Mouse (Mus musculus): ENCODE results near the gene Ppie. TPM values are rescaled to one million over a fixed set of nuclear protein-coding genes. Genes with fewer than 3 reads are reported as not detected.

Ppie gene
- polyA plus RNA-seq, 1 experiment from 2014 or later, result 129 TPM

DNA sequence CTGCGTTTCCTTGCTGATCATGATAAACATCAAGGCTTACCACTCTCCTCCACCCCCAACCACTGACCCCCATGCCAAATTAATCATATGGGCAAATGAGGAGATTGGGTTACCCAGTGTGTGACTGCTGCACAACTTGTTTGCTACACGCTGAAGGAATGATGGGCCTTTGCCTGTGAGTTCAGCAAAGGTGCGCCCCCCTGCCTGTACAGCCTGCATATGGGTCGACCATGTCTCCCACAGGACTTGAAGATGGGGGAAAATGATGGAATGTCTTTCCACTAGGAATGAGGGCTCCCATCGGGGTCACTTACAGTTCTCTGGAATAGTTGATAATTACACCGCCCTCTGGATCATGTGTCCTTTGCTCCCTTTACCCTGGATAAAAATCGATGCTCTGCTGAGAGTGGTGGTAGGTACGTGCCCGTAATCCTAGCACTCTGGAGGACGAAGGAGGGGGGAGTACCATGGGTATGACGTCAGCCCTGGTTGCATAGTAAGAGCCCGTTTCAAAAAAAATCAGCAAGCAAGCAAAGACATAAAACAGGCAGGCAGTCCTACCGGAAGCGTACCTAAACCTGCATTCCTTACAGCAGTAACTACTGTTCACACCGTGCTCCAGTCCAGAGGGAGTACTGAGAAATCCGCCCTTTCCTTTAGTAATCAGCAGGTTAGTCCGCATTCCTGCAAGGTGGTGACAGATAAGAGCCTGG lies 46.5 kb downstream of the Ppie start:
- Histone ChIP-seq H3K4me2 (ENCODE audit: low read depth, low read length) (no peak overlapping the region), H3K27me3 (ENCODE audit: control insufficient read depth, insufficient read depth, low read length) (no peaks in the 10 kb centered on the region), H3K9me3 (replicated peaks; ENCODE audit: control insufficient read depth, low read length) (no peaks in the 10 kb centered on the region), H3K4me1 (ENCODE audit: control insufficient read depth, insufficient read depth, low read length) (no peaks in the 10 kb centered on the region), H3K9ac (replicated peaks; ENCODE audit: low read length) (no peak overlapping the region), H3K4me3 (ENCODE audit: low read depth, low read length) (no peak overlapping the region), H3K36me3 (replicated peaks; ENCODE audit: control insufficient read depth, insufficient read depth, low read depth, low read length) (no peaks in the 10 kb centered on the region), H3K27ac (replicated peaks; ENCODE audit: low read depth, low read length) (no peak overlapping the region)
- ATAC-seq (replicated peaks; ENCODE audit: insufficient number of reproducible peaks, low FRiP score, low TSS enrichment, low read depth) (peak; percentile 78), DNase-seq (ENCODE audit: low spot score) (peak; percentile 55)
- WGBS, result 49% methylated on average over 17 of the region's 17 CpGs

DNA sequence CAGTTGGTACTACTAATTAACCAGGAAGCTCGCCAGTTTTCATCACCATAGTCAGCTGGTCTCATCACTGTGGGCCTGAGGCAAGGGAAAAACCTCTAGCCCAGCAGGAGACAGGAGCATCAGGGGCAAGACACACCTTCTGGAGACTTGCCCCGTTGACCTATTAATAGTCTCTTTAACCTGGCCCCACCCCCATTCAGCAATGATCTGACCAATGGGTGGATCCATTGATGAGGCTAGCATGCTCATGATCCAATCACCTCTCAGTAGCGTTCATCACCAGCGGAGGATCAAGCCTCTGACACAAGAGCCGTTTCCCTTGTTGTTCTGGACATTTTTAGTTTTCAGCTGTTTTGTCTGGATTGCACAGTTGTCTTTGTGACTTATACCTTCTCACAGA lies 47.1 kb downstream of the Ppie start:
- 66% methylated on average over 5 of the region's 5 CpGs for WGBS
- no peaks in the 10 kb centered on the region for H3K27me3 ChIP-seq (ENCODE audit: control insufficient read depth, insufficient read depth, low read length)
- H3K27ac ChIP-seq (replicated peaks; ENCODE audit: low read depth, low read length), result no peak overlapping the region
- no peaks in the 10 kb centered on the region for H3K9me3 ChIP-seq (replicated peaks; ENCODE audit: control insufficient read depth, low read length)
- no peak overlapping the region for H3K4me2 ChIP-seq (ENCODE audit: low read depth, low read length)
- H3K4me1 ChIP-seq (ENCODE audit: control insufficient read depth, insufficient read depth, low read length), result no peaks in the 10 kb centered on the region
- H3K4me3 ChIP-seq (ENCODE audit: low read depth, low read length), result no peak overlapping the region
- H3K36me3 ChIP-seq (replicated peaks; ENCODE audit: control insufficient read depth, insufficient read depth, low read depth, low read length), result no peaks in the 10 kb centered on the region
- ATAC-seq (replicated peaks; ENCODE audit: insufficient number of reproducible peaks, low FRiP score, low TSS enrichment, low read depth), result no peak
- no peak overlapping the region for H3K9ac ChIP-seq (replicated peaks; ENCODE audit: low read length)
- no peak for DNase-seq (ENCODE audit: low spot score)

DNA sequence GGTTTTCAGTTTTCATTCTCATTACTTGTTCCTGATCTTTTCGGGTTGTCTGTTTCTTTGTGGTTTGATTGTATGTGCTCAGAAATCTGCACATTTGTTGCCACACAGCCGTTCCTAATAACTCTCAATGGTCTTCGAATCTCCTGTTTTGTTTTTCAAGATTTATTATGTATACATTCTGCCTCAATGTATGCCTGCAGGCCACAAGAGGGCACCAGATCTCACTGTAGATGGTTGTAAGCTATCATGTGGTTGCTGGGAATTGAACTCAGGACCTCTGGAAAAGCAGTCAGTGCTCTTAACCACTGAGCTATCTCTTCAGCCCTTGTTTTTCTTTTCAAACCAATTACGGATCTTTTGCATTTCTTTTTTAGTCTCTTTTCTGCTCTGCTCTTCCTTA lies 53.4 kb downstream of the Ppie start:
- Histone ChIP-seq H3K9ac (replicated peaks; ENCODE audit: low read length) (no peak overlapping the region), H3K27me3 (ENCODE audit: control insufficient read depth, insufficient read depth, low read length) (no peaks in the 10 kb centered on the region), H3K27ac (replicated peaks; ENCODE audit: low read depth, low read length) (no peak overlapping the region), H3K4me1 (ENCODE audit: control insufficient read depth, insufficient read depth, low read length) (no peaks in the 10 kb centered on the region), H3K36me3 (replicated peaks; ENCODE audit: control insufficient read depth, insufficient read depth, low read depth, low read length) (no peaks in the 10 kb centered on the region), H3K4me2 (ENCODE audit: low read depth, low read length) (no peak overlapping the region), H3K4me3 (ENCODE audit: low read depth, low read length) (no peak overlapping the region), H3K9me3 (replicated peaks; ENCODE audit: control insufficient read depth, low read length) (no peaks in the 10 kb centered on the region)
- DNase-seq (ENCODE audit: low spot score), result no peak
- WGBS, result 86% methylated on average over 4 of the region's 4 CpGs
- ATAC-seq (replicated peaks; ENCODE audit: insufficient number of reproducible peaks, low FRiP score, low TSS enrichment, low read depth), result no peak

DNA sequence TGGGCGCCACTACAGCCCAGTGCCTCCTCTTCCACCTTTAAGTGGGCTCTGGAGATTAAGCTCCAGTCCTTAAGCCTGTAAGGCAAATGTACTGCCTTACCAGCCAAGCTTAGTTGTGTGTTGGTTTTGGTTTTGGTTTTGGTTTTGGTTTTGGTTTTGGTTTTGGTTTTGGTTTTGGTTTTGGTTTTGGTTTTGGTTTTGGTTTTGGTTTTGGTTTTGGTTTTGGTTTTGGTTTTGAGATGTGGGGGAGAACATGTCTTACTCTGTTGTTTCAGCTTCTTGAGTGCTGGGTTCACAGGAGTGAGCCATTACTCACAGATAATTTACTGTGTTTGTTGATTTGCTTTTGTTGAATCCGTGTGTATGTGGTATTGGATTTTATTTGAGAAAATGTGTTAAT lies 54.5 kb downstream of the Ppie start:
- H3K36me3 ChIP-seq (replicated peaks; ENCODE audit: control insufficient read depth, insufficient read depth, low read depth, low read length), result no peaks in the 10 kb centered on the region

DNA sequence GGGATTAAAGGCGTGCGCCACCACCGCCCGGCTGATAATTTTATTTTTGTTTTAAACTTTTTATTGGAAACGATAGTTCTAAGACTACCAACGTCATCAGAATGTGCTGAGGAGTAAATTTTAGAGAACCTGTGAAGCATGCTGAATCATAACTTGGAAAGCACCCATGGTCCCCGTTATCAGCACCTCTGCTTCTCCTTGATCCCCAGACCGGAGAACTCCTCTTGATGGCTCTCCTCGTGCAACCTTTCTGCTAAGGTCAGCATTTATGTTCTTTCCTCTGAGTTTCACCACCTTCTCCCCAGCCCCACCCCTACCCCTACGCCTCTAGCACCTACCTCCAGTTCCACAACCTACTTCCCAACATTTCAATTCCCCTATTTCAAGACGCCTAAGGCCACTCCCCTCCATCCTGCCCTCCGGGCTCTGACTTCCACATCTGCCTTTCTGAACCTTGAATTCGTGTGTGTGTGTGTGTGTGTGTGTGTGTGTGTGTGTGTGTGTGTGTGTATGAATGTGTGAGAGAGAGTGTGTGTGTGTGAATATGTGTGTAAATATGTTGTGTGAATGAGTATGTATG lies 56.3 kb downstream of the Ppie start:
- Histone ChIP-seq H3K27me3 (ENCODE audit: control insufficient read depth, insufficient read depth, low read length) (no peaks in the 10 kb centered on the region), H3K4me1 (ENCODE audit: control insufficient read depth, insufficient read depth, low read length) (no peaks in the 10 kb centered on the region), H3K36me3 (replicated peaks; ENCODE audit: control insufficient read depth, insufficient read depth, low read depth, low read length) (no peaks in the 10 kb centered on the region), H3K9ac (replicated peaks; ENCODE audit: low read length) (no peak overlapping the region), H3K4me2 (ENCODE audit: low read depth, low read length) (no peak overlapping the region), H3K4me3 (ENCODE audit: low read depth, low read length) (no peak overlapping the region), H3K9me3 (replicated peaks; ENCODE audit: control insufficient read depth, low read length) (no peaks in the 10 kb centered on the region), H3K27ac (replicated peaks; ENCODE audit: low read depth, low read length) (no peak overlapping the region)
- ATAC-seq (replicated peaks; ENCODE audit: insufficient number of reproducible peaks, low FRiP score, low TSS enrichment, low read depth), result no peak
- WGBS, result 69% methylated on average over 13 of the region's 13 CpGs
- no peak for DNase-seq (ENCODE audit: low spot score)

More for the DNA sequence above, 54.5 kb downstream of the Ppie start:
- DNase-seq (ENCODE audit: low spot score) (no peak), ATAC-seq (replicated peaks; ENCODE audit: insufficient number of reproducible peaks, low FRiP score, low TSS enrichment, low read depth) (no peak)
- H3K27me3 ChIP-seq (ENCODE audit: control insufficient read depth, insufficient read depth, low read length), result no peaks in the 10 kb centered on the region
- H3K4me2 ChIP-seq (ENCODE audit: low read depth, low read length), result no peak overlapping the region
- H3K4me1 ChIP-seq (ENCODE audit: control insufficient read depth, insufficient read depth, low read length), result no peaks in the 10 kb centered on the region
- 69% methylated on average over 2 of the region's 2 CpGs for WGBS
- no peak overlapping the region for H3K27ac ChIP-seq (replicated peaks; ENCODE audit: low read depth, low read length)
- no peak overlapping the region for H3K9ac ChIP-seq (replicated peaks; ENCODE audit: low read length)
- no peaks in the 10 kb centered on the region for H3K9me3 ChIP-seq (replicated peaks; ENCODE audit: control insufficient read depth, low read length)
- no peak overlapping the region for H3K4me3 ChIP-seq (ENCODE audit: low read depth, low read length)

DNA sequence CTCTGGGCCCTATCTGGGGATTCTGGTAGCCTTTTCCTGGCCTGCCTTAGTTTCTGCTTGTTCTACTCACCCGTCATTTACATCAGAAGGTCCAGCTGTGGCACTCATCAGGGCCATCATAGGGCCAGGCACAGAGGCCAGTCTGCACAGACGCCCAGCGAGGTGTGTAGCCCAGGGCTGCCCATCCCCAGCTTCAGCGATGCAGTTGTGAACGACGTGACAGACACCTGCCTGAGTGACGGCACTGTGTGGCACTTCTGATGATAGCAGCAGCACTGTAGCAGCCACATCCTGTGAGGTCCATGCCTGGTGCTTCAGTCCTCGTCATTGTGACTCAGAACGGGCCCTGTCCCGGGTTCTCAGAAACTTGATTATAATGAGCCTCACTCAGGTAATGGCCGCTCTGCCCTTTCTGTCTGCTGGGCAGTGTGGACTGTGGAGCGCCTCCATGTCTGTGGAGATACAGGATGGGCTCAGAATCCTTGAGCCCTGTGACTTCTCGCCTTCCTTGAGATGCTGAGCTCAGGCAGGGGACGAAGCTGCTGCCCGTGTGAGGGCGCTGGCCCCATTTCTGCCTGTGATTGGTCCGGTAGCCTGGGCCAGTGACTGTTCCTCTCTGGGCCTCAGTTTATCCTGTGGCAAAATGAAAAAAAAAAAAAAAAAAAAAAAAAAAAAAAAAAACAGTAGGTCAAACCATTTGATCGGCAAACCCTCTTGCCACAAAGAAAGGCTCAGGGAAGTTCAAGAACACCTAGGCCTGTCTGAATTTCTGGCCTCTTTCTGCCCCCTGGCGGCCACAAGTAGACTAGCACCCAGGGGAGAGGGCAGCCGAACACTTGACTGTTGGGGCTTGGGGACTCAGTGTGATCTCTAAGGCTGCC lies 57.2 kb downstream of the Ppie start:
- peak; percentile 54 for ATAC-seq (replicated peaks; ENCODE audit: insufficient number of reproducible peaks, low FRiP score, low TSS enrichment, low read depth)
- H3K9me3 ChIP-seq (replicated peaks; ENCODE audit: control insufficient read depth, low read length), result no peaks in the 10 kb centered on the region
- H3K36me3 ChIP-seq (replicated peaks; ENCODE audit: control insufficient read depth, insufficient read depth, low read depth, low read length), result no peaks in the 10 kb centered on the region
- H3K4me1 ChIP-seq (ENCODE audit: control insufficient read depth, insufficient read depth, low read length), result no peaks in the 10 kb centered on the region
- H3K4me3 ChIP-seq (ENCODE audit: low read depth, low read length), result no peak overlapping the region
- DNase-seq (ENCODE audit: low spot score), result peak; percentile 77
- 69% methylated on average over 20 of the region's 20 CpGs for WGBS
- no peak overlapping the region for H3K9ac ChIP-seq (replicated peaks; ENCODE audit: low read length)
- no peak overlapping the region for H3K27ac ChIP-seq (replicated peaks; ENCODE audit: low read depth, low read length)
- no peaks in the 10 kb centered on the region for H3K27me3 ChIP-seq (ENCODE audit: control insufficient read depth, insufficient read depth, low read length)
- no peak overlapping the region for H3K4me2 ChIP-seq (ENCODE audit: low read depth, low read length)

DNA sequence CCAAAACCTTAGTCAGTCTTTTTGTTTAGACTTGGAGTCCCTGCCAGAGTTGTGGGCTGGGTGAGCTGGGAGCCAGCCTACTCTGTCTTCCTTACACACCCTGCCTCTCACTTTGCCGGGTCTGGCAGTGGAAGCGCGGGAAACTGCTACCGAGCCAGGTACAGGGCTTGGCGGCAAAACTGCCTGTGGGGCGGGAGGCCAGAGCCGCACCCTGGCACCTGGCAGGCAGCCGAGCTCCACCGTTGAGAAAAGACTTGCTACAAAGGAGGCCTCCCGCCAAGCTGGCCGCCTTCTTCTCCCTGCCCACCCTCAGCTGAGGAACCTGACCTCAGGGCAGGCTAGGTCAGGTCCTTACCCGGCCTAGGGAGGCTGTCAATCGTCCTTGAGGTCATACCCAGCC lies 59.0 kb downstream of the Ppie start:
- Histone ChIP-seq H3K27me3 (ENCODE audit: control insufficient read depth, insufficient read depth, low read length) (no peaks in the 10 kb centered on the region), H3K9ac (replicated peaks; ENCODE audit: low read length) (no peak overlapping the region), H3K4me2 (ENCODE audit: low read depth, low read length) (no peak overlapping the region), H3K9me3 (replicated peaks; ENCODE audit: control insufficient read depth, low read length) (no peaks in the 10 kb centered on the region), H3K36me3 (replicated peaks; ENCODE audit: control insufficient read depth, insufficient read depth, low read depth, low read length) (no peaks in the 10 kb centered on the region), H3K27ac (replicated peaks; ENCODE audit: low read depth, low read length) (no peak overlapping the region), H3K4me1 (ENCODE audit: control insufficient read depth, insufficient read depth, low read length) (no peaks in the 10 kb centered on the region), H3K4me3 (ENCODE audit: low read depth, low read length) (no peak overlapping the region)
- ATAC-seq (replicated peaks; ENCODE audit: insufficient number of reproducible peaks, low FRiP score, low TSS enrichment, low read depth) (no peak), DNase-seq (ENCODE audit: low spot score) (no peak)
- 47% methylated on average over 13 of the region's 13 CpGs for WGBS

DNA sequence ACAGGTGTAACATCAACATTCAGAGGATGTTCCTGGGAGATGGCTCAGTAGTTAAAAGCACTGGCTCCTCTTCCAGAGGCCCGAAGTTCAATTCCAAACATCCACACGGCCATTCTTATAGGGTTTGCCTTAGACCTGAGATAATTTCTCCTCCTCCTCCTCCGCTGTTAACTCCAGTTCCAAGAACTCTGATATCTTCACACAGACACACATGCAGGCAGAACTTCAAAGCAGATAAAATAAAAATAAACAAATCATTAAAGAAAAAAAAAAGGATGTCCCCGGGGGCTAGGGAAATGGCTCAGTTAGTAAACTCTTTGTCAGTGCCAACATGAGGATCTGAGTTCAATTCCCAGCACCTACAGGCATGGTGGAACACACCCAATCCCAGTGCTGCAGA lies 61.5 kb downstream of the Ppie start:
- Histone ChIP-seq H3K4me1 (ENCODE audit: control insufficient read depth, insufficient read depth, low read length) (no peaks in the 10 kb centered on the region), H3K4me3 (ENCODE audit: low read depth, low read length) (no peak overlapping the region), H3K9me3 (replicated peaks; ENCODE audit: control insufficient read depth, low read length) (no peaks in the 10 kb centered on the region), H3K9ac (replicated peaks; ENCODE audit: low read length) (no peak overlapping the region), H3K27ac (replicated peaks; ENCODE audit: low read depth, low read length) (no peak overlapping the region), H3K36me3 (replicated peaks; ENCODE audit: control insufficient read depth, insufficient read depth, low read depth, low read length) (no peaks in the 10 kb centered on the region), H3K4me2 (ENCODE audit: low read depth, low read length) (no peak overlapping the region), H3K27me3 (ENCODE audit: control insufficient read depth, insufficient read depth, low read length) (no peaks in the 10 kb centered on the region)
- DNase-seq (ENCODE audit: low spot score) (no peak), ATAC-seq (replicated peaks; ENCODE audit: insufficient number of reproducible peaks, low FRiP score, low TSS enrichment, low read depth) (no peak)
- 79% methylated on average over 4 of the region's 4 CpGs for WGBS

Data from embryonic facial prominence, embryonic 11.5 days (tissue).